16 mouse cellular contexts compared by ENCODE assay signal in the genomic region with DNA sequence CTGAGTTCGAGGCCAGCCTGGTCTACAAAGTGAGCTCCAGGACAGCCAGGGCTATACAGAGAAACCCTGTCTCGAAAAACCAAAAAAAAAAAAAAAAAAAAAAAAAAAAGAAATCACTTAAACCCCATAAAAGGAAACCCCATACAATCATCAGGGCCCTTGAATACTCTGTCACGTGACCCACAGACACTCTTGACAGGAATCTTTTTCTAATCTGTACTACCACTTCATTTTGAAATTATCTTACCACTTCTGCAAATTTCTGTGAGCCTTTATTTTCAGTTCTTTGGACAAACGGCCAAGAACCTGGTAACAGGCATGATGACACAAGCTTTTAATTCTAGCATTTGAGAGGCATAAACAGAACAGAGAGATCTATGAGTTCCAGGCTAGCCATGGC.
"Had no signal": no experiment of that assay in that cellular context is flagged by ENCODE, and none has a peak within 500 bp of the region (broad histone marks: within the 10 kb centered on the region; RNA-seq: fewer than 3 reads in every experiment).

No protein-coding gene starts in this region.

- DNase-seq: kidney, adult 9 months; kidney, postnatal 36 days; layer of hippocampus, adult 9-11 months; layer of hippocampus, postnatal 36 days; lung, postnatal 4 days; right cerebral cortex, adult 18-20 months; thymus, adult 2 months; thymus, postnatal 25 days had no signal

- ATAC-seq: intestine, postnatal 0 days; midbrain, embryonic 13.5 days had no signal

- H3K27ac ChIP-seq: kidney, postnatal 0 days; limb, embryonic 10.5 days; liver, embryonic 15.5 days; lung, embryonic 15.5 days; midbrain, embryonic 13.5 days; stomach, embryonic 15.5 days had no signal

- H3K4me2 ChIP-seq: liver, embryonic 11.5 days; liver, embryonic 15.5 days; lung, embryonic 15.5 days; midbrain, embryonic 13.5 days; stomach, embryonic 15.5 days had no signal

- H3K27me3 ChIP-seq: liver, embryonic 15.5 days; lung, embryonic 15.5 days; midbrain, embryonic 13.5 days; stomach, embryonic 15.5 days had no signal

- H3K4me3 ChIP-seq: limb, embryonic 10.5 days; liver, embryonic 15.5 days; lung, embryonic 15.5 days; midbrain, embryonic 13.5 days; stomach, embryonic 15.5 days had no signal

- H3K4me1 ChIP-seq: limb, embryonic 10.5 days; lung, embryonic 15.5 days; midbrain, embryonic 13.5 days; stomach, embryonic 15.5 days had no signal

- H3K9me3 ChIP-seq: limb, embryonic 10.5 days; liver, embryonic 15.5 days; lung, embryonic 15.5 days; midbrain, embryonic 13.5 days; stomach, embryonic 15.5 days had no signal

- H3K9ac ChIP-seq: liver, embryonic 15.5 days; lung, embryonic 15.5 days; midbrain, embryonic 13.5 days; stomach, embryonic 15.5 days had no signal

- H3K36me3 ChIP-seq: limb, embryonic 10.5 days; liver, embryonic 15.5 days; lung, embryonic 15.5 days; midbrain, embryonic 13.5 days; stomach, embryonic 15.5 days had no signal
